Mouse (Mus musculus) layer of hippocampus, adult 8-10 months (tissue): ENCODE data around the gene Lsm4. TPM values are rescaled to one million over a fixed set of nuclear protein-coding genes. Genes with fewer than 3 reads are reported as not detected.

Source experiments
- DNase-seq, 2 experiments: peaks; one replicate each; pipeline ENCODE4 v3.0.0; 2022; ENCODE audit warnings: low spot score in 2 of 2
- total RNA-seq, 4 experiments: library from RNA; stranded (reverse); gene quantifications; 2 replicates each; pipeline ENCODE4 v1.2.4; 2022

The Lsm4 gene
- total RNA-seq, 4 experiments from 2014 or later = 57.1 to 66.2 (median 64.1) TPM

DNA sequence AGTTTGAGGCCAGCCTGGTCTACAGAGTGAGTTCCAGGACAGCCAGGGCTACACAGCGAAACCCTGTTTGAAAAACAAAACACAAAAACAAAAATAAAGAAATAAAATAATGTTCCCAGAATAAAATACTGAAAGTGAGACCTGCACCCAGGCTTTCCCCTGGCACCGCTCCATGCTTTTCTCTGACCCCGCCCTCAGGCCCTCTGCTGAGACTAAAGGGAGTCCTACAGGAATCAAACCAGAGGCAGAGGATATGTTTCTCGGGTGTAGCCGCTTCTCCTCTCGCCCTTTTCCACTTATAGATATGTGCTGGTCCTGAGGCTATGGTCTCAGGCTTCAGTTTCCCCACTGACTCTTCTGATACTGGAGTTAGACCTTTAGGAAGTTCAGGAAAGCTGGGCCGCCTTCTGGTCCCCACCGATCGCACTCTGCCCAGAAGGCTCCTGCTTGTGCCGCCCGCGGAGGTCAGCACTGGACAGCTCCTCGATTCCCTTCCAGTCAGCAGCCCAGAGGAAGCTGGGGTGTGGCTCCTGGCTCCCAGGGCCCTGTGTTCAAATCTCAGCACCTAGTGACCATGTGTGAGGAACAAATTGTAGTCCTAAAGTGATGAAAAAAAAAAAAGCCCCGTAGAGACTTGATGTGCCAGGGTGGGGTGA lies 52.9 kb downstream of the Lsm4 start:
- DNase-seq = no peak

DNA sequence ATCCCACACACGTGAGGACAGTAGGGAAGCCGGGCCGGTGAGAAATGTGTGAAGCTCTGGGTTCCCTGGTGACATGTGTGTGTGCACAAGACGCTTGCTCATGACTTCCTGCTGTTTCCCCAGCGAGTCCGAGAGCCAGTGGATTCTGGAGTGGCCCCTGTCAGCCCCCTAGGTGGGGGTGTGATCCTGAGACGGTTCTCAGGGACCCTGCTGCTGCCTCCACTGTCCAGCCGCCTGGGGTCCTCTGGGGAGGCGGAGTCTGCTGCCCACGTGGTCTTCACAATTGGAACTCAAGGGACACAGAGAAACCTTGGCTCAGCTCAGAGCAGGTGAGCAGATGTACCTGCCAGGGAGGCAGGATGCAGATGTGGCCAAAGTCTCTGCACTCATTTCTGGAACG lies 53.7 kb downstream of the Lsm4 start:
- no peak for DNase-seq

Other genes with a start within 250 kb of the Lsm4 start
- gene Crtc1, start 233.7 kb upstream of the Lsm4 start, total RNA-seq = 100 to 1,000 TPM; 154 to 203 (median 177) TPM
- 10 to 100 TPM; 48.4 to 56.6 (median 53.1) TPM for gene Klhl26, start 196.3 kb upstream of the Lsm4 start, total RNA-seq
- 100 to 1,000 TPM; 284 to 307 (median 293) TPM for gene Tmem59l, start 185.9 kb upstream of the Lsm4 start, total RNA-seq
- 10 to 100 TPM; 20.4 to 31.5 (median 30.1) TPM for gene Crlf1, start 180.1 kb upstream of the Lsm4 start, total RNA-seq
- 100 to 1,000 TPM in 2 of 4 experiments, 10 to 100 TPM in 2; 86.4 to 104 (median 97.3) TPM for gene Rex1bd, start 166.5 kb upstream of the Lsm4 start, total RNA-seq
- gene Uba52, start 162.4 kb upstream of the Lsm4 start, total RNA-seq = 1,000 to 10,000 TPM in 2 of 4 experiments, 100 to 1,000 TPM in 2; 772 to 1,065 (median 933) TPM
- gene Fkbp8, start 145.5 kb upstream of the Lsm4 start, total RNA-seq = 100 to 1,000 TPM; 420 to 440 (median 425) TPM
- 10 to 100 TPM; 36.7 to 46.9 (median 39.6) TPM for gene Kxd1, start 145.3 kb upstream of the Lsm4 start, total RNA-seq
- 10 to 100 TPM; 19.6 to 22.0 (median 20.8) TPM for gene Ell, start 133.8 kb upstream of the Lsm4 start, total RNA-seq
- gene Isyna1, start 78.9 kb upstream of the Lsm4 start, total RNA-seq = 10 to 100 TPM; 42.8 to 55.9 (median 51.8) TPM
- 100 to 1,000 TPM; 196 to 262 (median 224) TPM for gene Ssbp4, start 64.4 kb upstream of the Lsm4 start, total RNA-seq
- 1 to 10 TPM in 2 of 4 experiments, under 1 TPM in 2; 0.24 to 1.6 (median 1.1) TPM for gene Lrrc25, start 57.1 kb upstream of the Lsm4 start, total RNA-seq
- gene Gdf15, start 40.8 kb upstream of the Lsm4 start, total RNA-seq = not detected
- gene Pgpep1, start 12.9 kb upstream of the Lsm4 start, total RNA-seq = 10 to 100 TPM; 19.8 to 34.7 (median 23.3) TPM
- gene Jund, start 25.7 kb downstream of the Lsm4 start, total RNA-seq = 100 to 1,000 TPM; 149 to 190 (median 160) TPM
- under 1 TPM in 2 of 4 experiments, not detected in 2; 0.14 to 0.16 TPM for gene Iqcn, start 30.2 kb downstream of the Lsm4 start, total RNA-seq
- not detected for gene Gm3336, start 45.3 kb downstream of the Lsm4 start, total RNA-seq
- gene Pde4c, start 50.5 kb downstream of the Lsm4 start, total RNA-seq = 1 to 10 TPM; 1.1 to 2.9 (median 1.5) TPM
- gene Rab3a, start 81.4 kb downstream of the Lsm4 start, total RNA-seq = 100 to 1,000 TPM; 732 to 771 (median 756) TPM
- 10 to 100 TPM; 30.3 to 38.5 (median 31.7) TPM for gene Mpv17l2, start 87.7 kb downstream of the Lsm4 start, total RNA-seq
- 100 to 1,000 TPM; 145 to 157 (median 153) TPM for gene Pik3r2, start 103.5 kb downstream of the Lsm4 start, total RNA-seq
- gene Mast3, start 131.8 kb downstream of the Lsm4 start, total RNA-seq = 100 to 1,000 TPM; 340 to 427 (median 396) TPM
- gene Il12rb1, start 135.2 kb downstream of the Lsm4 start, total RNA-seq = 1 to 10 TPM in 1 of 4 experiments, under 1 TPM in 3; 0.83 to 1.1 (median 0.85) TPM
- gene Arrdc2, start 166.5 kb downstream of the Lsm4 start, total RNA-seq = 10 to 100 TPM; 14.8 to 25.8 (median 21.3) TPM
- 10 to 100 TPM; 16.5 to 20.0 (median 16.6) TPM for gene Kcnn1, start 190.0 kb downstream of the Lsm4 start, total RNA-seq
- gene Ccdc124, start 200.7 kb downstream of the Lsm4 start, total RNA-seq = 10 to 100 TPM; 69.8 to 87.9 (median 78.7) TPM
- gene Slc5a5, start 219.5 kb downstream of the Lsm4 start, total RNA-seq = 10 to 100 TPM; 10.5 to 12.3 (median 11.0) TPM
- gene Rpl18a, start 224.2 kb downstream of the Lsm4 start, total RNA-seq = 100 to 1,000 TPM; 619 to 893 (median 714) TPM
- gene Map1s, start 232.7 kb downstream of the Lsm4 start, total RNA-seq = 10 to 100 TPM; 85.7 to 93.1 (median 88.8) TPM